Mouse (Mus musculus) midbrain, embryonic 11.5 days (tissue): ENCODE measurements at regions not wholly inside any gene's neighbourhood (a gene's known extent, or its start where the extent isn't known, plus 50 kb on each side); places are given as distances from the start of the nearest gene placed in this dataset.

Source experiments
- ATAC-seq: fragments of 200-750 bp; cut with Nextera tagmentation; 2 replicates; pipeline ENCODE4 v1.8.0; 2017; ENCODE audit warnings: moderate TSS enrichment, moderate library complexity; ENCODE audit not compliant: low FRiP score
- DNase-seq: peaks from one replicate; pipeline ENCODE4 v3.0.0; 2015; ENCODE audit warnings: low spot score; ENCODE audit errors: missing footprints
- H3K27ac ChIP-seq: fragments of 300-500 bp; sonication (generic); 2 replicates; pipeline ENCODE4 v1.5.1; 2014; ENCODE audit warnings: low read depth, low read length
- H3K27me3 ChIP-seq: fragments of 300-500 bp; sonication (generic); 2 replicates; pipeline ENCODE4 v1.6.1; 2014; ENCODE audit warnings: mild to moderate bottlenecking, low read length, moderate library complexity, mixed read lengths; ENCODE audit not compliant: control insufficient read depth, insufficient read depth
- H3K36me3 ChIP-seq: fragments of 300-500 bp; sonication (generic); 2 replicates; pipeline ENCODE4 v1.6.1; 2014; ENCODE audit warnings: mild to moderate bottlenecking, low read length, moderate library complexity, mixed read lengths; ENCODE audit not compliant: control insufficient read depth, insufficient read depth
- H3K4me1 ChIP-seq: fragments of 300-500 bp; sonication (generic); 2 replicates; pipeline ENCODE4 v1.6.1; 2014; ENCODE audit warnings: low read length; ENCODE audit not compliant: control insufficient read depth, insufficient read depth
- H3K4me2 ChIP-seq: fragments of 300-500 bp; sonication (generic); 2 replicates; pipeline ENCODE4 v1.6.1; 2014; ENCODE audit warnings: mild to moderate bottlenecking, moderate library complexity
- H3K4me3 ChIP-seq: fragments of 300-500 bp; sonication (generic); 2 replicates; pipeline ENCODE4 v1.5.1; 2014; ENCODE audit warnings: low read depth, low read length
- H3K9ac ChIP-seq: fragments of 300-500 bp; sonication (generic); 2 replicates; pipeline ENCODE4 v1.6.1; 2014; ENCODE audit warnings: low read length
- H3K9me3 ChIP-seq: fragments of 300-500 bp; sonication (generic); 2 replicates; pipeline ENCODE4 v1.6.1; 2016; ENCODE audit warnings: low read length; ENCODE audit not compliant: control insufficient read depth
- WGBS: fragments of 180-500 bp; shearing (Covaris S2); extraction: QIAGEN DNeasy Blood & Tissue Kit; methylation state at CpG from one replicate; pipeline ENCODE4 v1.1.7; 2014; 5-methylcytosine and 5-hydroxymethylcytosine counted together

- H3K4me2 ChIP-seq: no peak overlapping the region
- H3K27ac ChIP-seq: no peak overlapping the region
- no peak overlapping the region for H3K4me3 ChIP-seq
- H3K27me3 ChIP-seq: no peaks in the 10 kb centered on the region; the same call in 1 of the 2 replicates
- no peak overlapping the region for H3K9ac ChIP-seq
- H3K4me1 ChIP-seq: no peaks in the 10 kb centered on the region
- no peaks in the 10 kb centered on the region for H3K36me3 ChIP-seq
- no peak for DNase-seq
- ATAC-seq: no peak
- H3K9me3 ChIP-seq: no peaks in the 10 kb centered on the region
- 82% methylated on average over 2 of the region's 2 CpGs for WGBS
These were observed 176.2 kb downstream of the Rybp start for GRCm38 (mm10) chr6:100110981-100111660.

GRCm38 (mm10) chr6:100109979-100110378 lies 177.3 kb downstream of the Rybp start:
- no peak overlapping the region for H3K27ac ChIP-seq
- no peak for DNase-seq
- no peaks in the 10 kb centered on the region for H3K36me3 ChIP-seq
- no peaks in the 10 kb centered on the region for H3K4me1 ChIP-seq
- no peak overlapping the region for H3K4me3 ChIP-seq
- H3K4me2 ChIP-seq: no peak overlapping the region
- no peak for ATAC-seq
- no peak overlapping the region for H3K9ac ChIP-seq
- no peaks in the 10 kb centered on the region; the same call in 1 of the 2 replicates for H3K27me3 ChIP-seq
- no peaks in the 10 kb centered on the region for H3K9me3 ChIP-seq
- 85% methylated on average over 7 of the region's 7 CpGs for WGBS

GRCm38 (mm10) chr6:100109351-100109750 lies 177.9 kb downstream of the Rybp start:
- no peaks in the 10 kb centered on the region for H3K36me3 ChIP-seq
- no peak for ATAC-seq
- 61% methylated on average over 3 of the region's 3 CpGs for WGBS

GRCm38 (mm10) chr6:100107508-100107907 lies 179.8 kb downstream of the Rybp start:
- 83% methylated on average over 3 of the region's 3 CpGs for WGBS
- ATAC-seq (no peak), DNase-seq (no peak)
- Histone ChIP-seq H3K4me2 (no peak overlapping the region), H3K36me3 (no peaks in the 10 kb centered on the region), H3K4me1 (no peaks in the 10 kb centered on the region), H3K27me3 (no peaks in the 10 kb centered on the region; the same call in 1 of the 2 replicates), H3K9ac (no peak overlapping the region), H3K27ac (no peak overlapping the region), H3K9me3 (no peaks in the 10 kb centered on the region), H3K4me3 (no peak overlapping the region)

More at GRCm38 (mm10) chr6:100109351-100109750, 177.9 kb downstream of the Rybp start:
- no peak overlapping the region for H3K4me2 ChIP-seq
- H3K9ac ChIP-seq: no peak overlapping the region
- DNase-seq: no peak
- H3K27ac ChIP-seq: no peak overlapping the region
- no peak overlapping the region for H3K4me3 ChIP-seq
- no peaks in the 10 kb centered on the region for H3K4me1 ChIP-seq
- no peaks in the 10 kb centered on the region; the same call in 1 of the 2 replicates for H3K27me3 ChIP-seq
- no peaks in the 10 kb centered on the region for H3K9me3 ChIP-seq

GRCm38 (mm10) chr6:100107066-100107465 lies 180.2 kb downstream of the Rybp start:
- Histone ChIP-seq H3K4me2 (no peak overlapping the region), H3K36me3 (no peaks in the 10 kb centered on the region), H3K4me1 (no peaks in the 10 kb centered on the region), H3K27ac (no peak overlapping the region), H3K4me3 (no peak overlapping the region), H3K9ac (no peak overlapping the region), H3K9me3 (no peaks in the 10 kb centered on the region), H3K27me3 (no peaks in the 10 kb centered on the region; the same call in 1 of the 2 replicates)
- 91% methylated on average over 5 of the region's 5 CpGs for WGBS
- DNase-seq (no peak), ATAC-seq (no peak)

GRCm38 (mm10) chr6:100100565-100101133 lies 186.6 kb downstream of the Rybp start:
- no peak overlapping the region for H3K4me3 ChIP-seq

GRCm38 (mm10) chr6:100096393-100097125 lies 190.7 kb downstream of the Rybp start:
- ATAC-seq: no peak
- Histone ChIP-seq H3K27ac (no peak overlapping the region), H3K4me3 (no peak overlapping the region), H3K4me2 (no peak overlapping the region), H3K9me3 (no peaks in the 10 kb centered on the region), H3K27me3 (no peaks in the 10 kb centered on the region), H3K4me1 (no peaks in the 10 kb centered on the region), H3K36me3 (no peaks in the 10 kb centered on the region), H3K9ac (no peak overlapping the region)
- whole genome bisulfite sequencing: 82% methylated on average over 13 of the region's 13 CpGs
- no peak for DNase-seq

More at GRCm38 (mm10) chr6:100100565-100101133, 186.6 kb downstream of the Rybp start:
- H3K4me1 ChIP-seq: no peaks in the 10 kb centered on the region
- H3K9ac ChIP-seq: no peak overlapping the region
- no peaks in the 10 kb centered on the region for H3K9me3 ChIP-seq
- no peaks in the 10 kb centered on the region for H3K27me3 ChIP-seq
- ATAC-seq: no peak
- no peak overlapping the region for H3K27ac ChIP-seq
- H3K36me3 ChIP-seq: no peaks in the 10 kb centered on the region
- no peak for DNase-seq
- 82% methylated on average over 4 of the region's 4 CpGs for WGBS
- no peak overlapping the region for H3K4me2 ChIP-seq

GRCm38 (mm10) chr6:100094653-100095217 lies 192.6 kb downstream of the Rybp start:
- H3K36me3 ChIP-seq: no peaks in the 10 kb centered on the region
- H3K4me2 ChIP-seq: no peak overlapping the region
- H3K9me3 ChIP-seq: no peaks in the 10 kb centered on the region
- H3K27me3 ChIP-seq: no peaks in the 10 kb centered on the region
- ATAC-seq: no peak
- H3K4me1 ChIP-seq: no peaks in the 10 kb centered on the region
- H3K4me3 ChIP-seq: no peak overlapping the region
- no peak overlapping the region for H3K27ac ChIP-seq
- H3K9ac ChIP-seq: no peak overlapping the region
- no peak for DNase-seq
- WGBS: 93% methylated on average over 6 of the region's 6 CpGs

GRCm38 (mm10) chr6:100092870-100093269 lies 194.4 kb downstream of the Rybp start:
- no peak overlapping the region for H3K4me2 ChIP-seq
- WGBS: 91% methylated on average over 8 of the region's 8 CpGs
- no peak for DNase-seq
- H3K4me1 ChIP-seq: no peaks in the 10 kb centered on the region
- H3K9ac ChIP-seq: no peak overlapping the region
- no peaks in the 10 kb centered on the region for H3K36me3 ChIP-seq
- no peaks in the 10 kb centered on the region for H3K9me3 ChIP-seq
- no peaks in the 10 kb centered on the region for H3K27me3 ChIP-seq
- H3K27ac ChIP-seq: no peak overlapping the region
- ATAC-seq: no peak
- H3K4me3 ChIP-seq: no peak overlapping the region
